Mouse (Mus musculus): ENCODE measurements around the gene Ythdf2.

Gene Ythdf2

DNA sequence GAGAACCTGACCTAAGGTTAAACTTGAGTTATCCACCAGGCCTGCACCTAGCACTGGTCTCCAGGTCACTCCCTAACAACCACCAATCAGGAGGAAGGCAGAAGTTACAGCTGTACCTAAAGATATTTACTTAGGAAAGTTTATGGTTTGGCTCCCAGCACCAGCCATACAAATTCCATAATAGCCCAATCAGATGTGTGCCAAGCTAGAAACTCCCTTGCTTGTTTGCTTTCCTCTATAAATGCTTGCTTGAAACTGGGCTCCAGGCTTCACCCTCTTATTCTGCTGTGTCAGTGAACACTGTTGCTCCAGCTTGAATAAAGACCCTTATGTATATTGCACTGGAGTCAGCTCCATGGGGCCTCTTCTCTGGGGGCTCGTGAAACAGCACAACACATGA is 60.4 kb downstream of the Ythdf2 start:
- no peak for DNase-seq (ENCODE audit: low spot score)

GRCm38 (mm10) chr4:132146201-132146600 is 65.9 kb downstream of the Ythdf2 start:
- DNase-seq (ENCODE audit: low spot score): no peak

DNA sequence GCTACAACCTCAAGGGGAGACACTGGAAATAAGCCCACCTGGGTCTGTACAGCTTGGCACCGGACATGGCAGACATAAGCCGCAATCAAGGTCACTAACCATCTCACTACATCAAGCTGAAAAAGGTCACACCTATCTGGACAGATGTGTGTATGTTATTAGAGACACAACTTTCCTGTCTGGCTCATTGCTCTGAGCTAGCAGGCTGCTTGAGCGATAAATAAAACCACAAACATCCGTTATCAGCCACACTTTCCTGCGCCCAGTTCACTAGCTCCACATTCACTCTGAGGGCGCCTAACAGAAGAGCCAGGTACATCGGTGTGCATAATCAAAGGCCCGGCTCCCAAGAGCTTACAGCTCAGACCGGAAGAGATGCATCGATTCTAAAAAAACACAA is 67.0 kb downstream of the Ythdf2 start:
- no peak for DNase-seq (ENCODE audit: low spot score)

GRCm38 (mm10) chr4:132144080-132144841 is 67.8 kb downstream of the Ythdf2 start, which contains the start of gene Oprd1:
Gene Oprd1 (minus strand): TSS chr4:132144486.
- DNase-seq (ENCODE audit: low spot score): peak; percentile 28

GRCm38 (mm10) chr4:132138640-132139039 is 73.5 kb downstream of the Ythdf2 start:
- DNase-seq (ENCODE audit: low spot score): no peak

DNA sequence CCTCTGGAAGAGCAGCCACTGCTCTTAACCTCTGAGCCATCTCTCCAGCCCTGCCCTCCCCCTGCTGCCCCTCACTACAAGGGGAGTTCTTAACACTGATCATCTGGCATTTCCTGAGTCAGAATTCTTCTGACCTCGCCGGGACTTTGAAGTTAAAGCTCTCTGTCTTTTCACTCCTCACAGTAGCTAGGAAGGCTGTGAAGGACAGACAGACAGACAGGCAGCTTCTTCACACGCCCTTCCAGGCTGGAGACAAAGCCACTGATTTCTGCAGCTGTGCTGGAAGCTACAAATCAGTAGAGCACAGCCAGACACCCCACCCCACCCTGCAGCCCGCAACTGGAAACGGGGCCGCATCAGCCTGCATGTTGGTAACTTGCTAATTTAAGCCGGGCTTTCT is 75.1 kb downstream of the Ythdf2 start:
- DNase-seq (ENCODE audit: low spot score): no peak

Measured in embryo, embryonic 10.5 days (tissue).